Mouse (Mus musculus) heart, adult 8-10 months (tissue): ENCODE measurements at regions not wholly inside any gene's neighbourhood (a gene's known extent, or its start where the extent isn't known, plus 50 kb on each side); places are given as distances from the start of the nearest gene placed in this dataset.
A peak's percentile ranks its signal among the peaks of the same experiment; 100 is the strongest.

Source experiments
- DNase-seq: peaks from one replicate; pipeline ENCODE4 v3.0.0; 2022; ENCODE audit warnings: low spot score

DNA sequence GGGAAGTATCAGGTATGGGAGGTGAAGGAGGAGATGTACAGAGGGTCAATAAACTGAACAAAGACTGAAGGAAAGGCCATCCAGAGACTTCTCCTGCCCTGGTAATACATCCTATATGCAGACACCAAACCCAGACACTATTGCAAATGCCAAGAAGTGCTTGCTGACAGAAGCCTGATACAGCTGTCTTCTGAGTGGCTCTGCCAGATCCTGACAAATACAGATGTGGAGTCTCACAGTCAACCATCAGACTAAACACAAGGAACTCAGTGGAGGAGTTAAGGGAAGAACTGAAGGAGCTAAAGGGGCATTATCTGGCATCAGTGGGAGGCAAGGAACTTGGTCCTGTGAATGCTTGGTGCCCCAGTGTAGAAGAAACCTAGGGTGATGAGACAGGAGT, 557.1 kb downstream of the Speer2 start:
- no peak for DNase-seq

DNA sequence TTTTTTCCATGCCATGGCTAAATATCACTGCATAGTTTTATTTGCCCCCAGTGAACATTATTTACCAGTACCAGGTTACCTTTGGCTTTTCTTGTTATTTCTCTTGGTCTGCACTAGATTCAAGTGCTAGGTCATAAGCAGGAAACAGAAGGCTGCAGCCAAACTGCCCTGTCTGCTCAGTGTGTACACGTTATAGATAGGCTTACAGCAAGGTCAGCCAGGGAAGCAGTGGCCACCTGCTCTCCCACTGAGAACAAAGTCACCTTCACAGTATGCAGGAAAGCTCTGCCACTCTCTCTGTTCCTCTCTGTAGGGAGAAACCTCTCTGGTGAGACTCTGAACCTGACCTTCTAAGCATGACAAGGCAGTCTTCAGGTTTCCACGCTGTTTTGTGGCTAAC, 561.0 kb downstream of the Speer2 start:
- DNase-seq = peak; percentile 8
